Mouse (Mus musculus) CH12F3 (cell line): Measurements from ENCODE around the gene Agpat3.

Experiments used
- in situ Hi-C: fragments of 300-500 bp; cut with MboI; formaldehyde crosslinking; loops from 2 replicates; pipeline ENCODE4 v1.14.3; 2020; ENCODE audit warnings: low sequenced_read_pairs

Gene Agpat3

GRCm38 (mm10) chr10:78297576-78298484 is 54.5 kb downstream of the Agpat3 start:
- in situ Hi-C loops, result no loop called here

GRCm38 (mm10) chr10:78296980-78297379 is 55.3 kb downstream of the Agpat3 start:
- in situ Hi-C loops, result no loop called here

GRCm38 (mm10) chr10:78296371-78296770 is 55.9 kb downstream of the Agpat3 start:
- in situ Hi-C loops, result no loop called here

- in situ Hi-C loops, result no loop called here
Measured at GRCm38 (mm10) chr10:78293576-78293975, 58.7 kb downstream of the Agpat3 start.

- in situ Hi-C loops, result no loop called here
Measured at GRCm38 (mm10) chr10:78292381-78292780, 59.9 kb downstream of the Agpat3 start.

- in situ Hi-C loops, result no loop called here
Measured at GRCm38 (mm10) chr10:78290730-78291535, 61.4 kb downstream of the Agpat3 start.

GRCm38 (mm10) chr10:78288896-78289295 is 63.4 kb downstream of the Agpat3 start:
- in situ Hi-C loops, result no loop called here

- in situ Hi-C loops, result no loop called here
Measured at GRCm38 (mm10) chr10:78288135-78288534, 64.2 kb downstream of the Agpat3 start.

- in situ Hi-C loops, result no loop called here
Measured at GRCm38 (mm10) chr10:78287465-78288132, 64.7 kb downstream of the Agpat3 start.

- in situ Hi-C loops, result no loop called here
Measured at GRCm38 (mm10) chr10:78285959-78286358, 66.3 kb downstream of the Agpat3 start.

GRCm38 (mm10) chr10:78285409-78285808 is 66.9 kb downstream of the Agpat3 start:
- in situ Hi-C loops, result no loop called here

GRCm38 (mm10) chr10:78284812-78285211 is 67.5 kb downstream of the Agpat3 start:
- in situ Hi-C loops, result no loop called here

GRCm38 (mm10) chr10:78282411-78282810 is 69.9 kb downstream of the Agpat3 start:
- in situ Hi-C loops, result no loop called here

GRCm38 (mm10) chr10:78280486-78280885 is 71.8 kb downstream of the Agpat3 start:
- in situ Hi-C loops, result no loop called here

GRCm38 (mm10) chr10:78279210-78279609 is 73.1 kb downstream of the Agpat3 start:
- in situ Hi-C loops, result no loop called here

- in situ Hi-C loops, result no loop called here
Measured at GRCm38 (mm10) chr10:78277835-78278234, 74.5 kb downstream of the Agpat3 start.

- in situ Hi-C loops, result no loop called here
Measured at GRCm38 (mm10) chr10:78276242-78276641, 76.0 kb downstream of the Agpat3 start.

GRCm38 (mm10) chr10:78272932-78273331 is 79.4 kb downstream of the Agpat3 start:
- in situ Hi-C loops, result no loop called here

- in situ Hi-C loops, result no loop called here
Measured at GRCm38 (mm10) chr10:78265881-78266280, 86.4 kb downstream of the Agpat3 start.

GRCm38 (mm10) chr10:78264735-78265134 is 87.6 kb downstream of the Agpat3 start:
- in situ Hi-C loops, result no loop called here
